Mouse (Mus musculus) T-cell, adult 66 days (primary cell): ENCODE results near the gene Atcay. TPM values are rescaled to one million over a fixed set of nuclear protein-coding genes. Genes with fewer than 3 reads are reported as not detected.

Experiments
- total RNA-seq, 2 experiments: library from RNA; stranded (reverse); gene quantifications; 3 replicates in 1 of 2; 4 replicates in 1 of 2; pipeline ENCODE4 v1.2.4; 2023

Gene Atcay
- total RNA-seq: 1 to 10 TPM; 1.4 to 2.7 TPM

DNA sequence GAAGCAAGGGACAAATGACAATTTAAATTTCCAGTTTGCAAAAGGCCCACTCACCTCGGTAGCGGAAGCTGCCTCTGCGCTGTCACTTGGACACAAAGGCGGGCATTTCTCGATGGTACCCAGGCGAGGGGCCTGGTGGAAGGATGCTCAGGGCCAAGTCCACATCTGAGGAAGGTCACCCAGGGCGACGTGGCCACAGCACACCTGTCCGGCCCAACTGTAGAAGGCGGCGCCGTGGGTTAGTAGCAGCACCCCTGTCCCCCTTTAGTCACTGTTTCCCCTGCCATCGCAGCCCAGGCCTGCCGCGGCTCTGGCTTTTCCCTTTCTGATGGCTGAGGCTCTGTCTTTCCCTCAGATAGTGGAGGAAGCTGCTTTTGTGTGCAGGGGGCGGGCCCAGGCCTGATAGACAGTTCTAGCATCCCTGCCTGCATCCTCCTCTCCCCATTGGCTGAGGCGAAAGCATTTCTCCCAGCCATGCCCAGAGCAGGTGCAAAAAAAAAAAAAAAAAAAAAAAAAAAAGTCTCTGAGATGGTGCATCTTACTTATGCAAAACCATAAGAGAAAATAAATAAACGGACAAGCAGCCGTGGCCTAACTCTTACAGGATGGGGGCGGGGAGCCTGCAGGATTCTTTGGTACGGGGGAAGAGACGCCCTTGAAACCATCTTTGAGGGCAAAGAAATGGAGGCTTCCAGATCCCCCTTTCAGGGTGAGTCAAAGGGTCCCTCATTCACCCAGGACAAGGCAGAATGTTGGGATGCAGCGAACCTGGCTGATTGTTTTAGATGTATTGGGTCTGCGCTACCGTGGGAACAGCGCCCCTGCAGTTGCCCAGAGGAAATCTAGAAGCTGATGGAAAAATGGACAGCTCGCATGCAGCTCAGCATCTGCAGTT, at the start of gene Atcay:
Gene Atcay (minus strand): TSS at position 396 of the 895 bp plus-strand sequence.

GRCm38 (mm10) chr10:81266211-81267105, 35.8 kb upstream of the Atcay start, which contains the start of the genes Mrpl54 and Apba3:
Mrpl54 (minus strand) TSS chr10:81266934.
Apba3 (plus strand) TSS chr10:81266960.

GRCm38 (mm10) chr10:81252424-81253419, 22.1 kb upstream of the Atcay start, which contains the start of gene Matk:
Matk (plus strand) TSS chr10:81252935.

GRCm38 (mm10) chr10:81232580-81233225, 2.1 kb upstream of the Atcay start, which contains the start of gene Zfr2:
Zfr2 (plus strand) TSS chr10:81233155.

GRCm38 (mm10) chr10:81201807-81202758, 28.6 kb downstream of the Atcay start, which contains the start of gene Nmrk2:
Nmrk2 (minus strand) TSS chr10:81202051.

GRCm38 (mm10) chr10:81183805-81184204, 46.8 kb downstream of the Atcay start, which contains the start of gene 4930442H23Rik:
4930442H23Rik (minus strand) TSS chr10:81183849.

GRCm38 (mm10) chr10:81182336-81183333, 48.0 kb downstream of the Atcay start, which contains the start of gene Dapk3:
Dapk3 (plus strand) TSS chr10:81183005.

GRCm38 (mm10) chr10:81176466-81177271, 54.0 kb downstream of the Atcay start, which contains the start of gene Eef2:
Eef2 (plus strand) TSS chr10:81176631.

GRCm38 (mm10) chr10:81167200-81168086, 63.2 kb downstream of the Atcay start, which contains the start of gene Pias4:
Pias4 (minus strand) TSS chr10:81167923.

Other genes with a start within 250 kb of the Atcay start
- not detected for gene Gng7, start 215.9 kb downstream of the Atcay start, total RNA-seq
- gene Diras1, start 205.2 kb downstream of the Atcay start, total RNA-seq: not detected
- gene Slc39a3, start 193.4 kb downstream of the Atcay start, total RNA-seq: 10 to 100 TPM; 18.7 to 21.2 TPM
- 10 to 100 TPM; 47.1 to 52.0 TPM for gene Sgta, start 170.7 kb downstream of the Atcay start, total RNA-seq
- 10 to 100 TPM in 1 of 2 experiments, 1 to 10 TPM in 1; 9.4 to 11.5 TPM for gene Thop1, start 160.8 kb downstream of the Atcay start, total RNA-seq
- not detected for gene Creb3l3, start 132.0 kb downstream of the Atcay start, total RNA-seq
- 100 to 1,000 TPM; 134 to 145 TPM for gene Map2k2, start 124.9 kb downstream of the Atcay start, total RNA-seq
- 10 to 100 TPM; 75.0 to 78.0 TPM for gene Zbtb7a, start 95.6 kb downstream of the Atcay start, total RNA-seq
- 10 to 100 TPM; 37.2 to 43.2 TPM for gene Pias4, start 62.9 kb downstream of the Atcay start, total RNA-seq
- 1,000 to 10,000 TPM; 2,301 to 2,484 TPM for gene Eef2, start 54.2 kb downstream of the Atcay start, total RNA-seq
- gene Dapk3, start 47.8 kb downstream of the Atcay start, total RNA-seq: 10 to 100 TPM; 62.4 to 62.6 TPM
- gene 4930442H23Rik, start 47.0 kb downstream of the Atcay start, total RNA-seq: not detected
- not detected for gene Nmrk2, start 28.8 kb downstream of the Atcay start, total RNA-seq
- gene Zfr2, start 2.3 kb upstream of the Atcay start, total RNA-seq: 1 to 10 TPM; 5.2 to 5.5 TPM
- gene Matk, start 22.1 kb upstream of the Atcay start, total RNA-seq: 10 to 100 TPM; 16.0 to 20.8 TPM
- gene Mrpl54, start 36.1 kb upstream of the Atcay start, total RNA-seq: 10 to 100 TPM; 78.6 to 84.0 TPM
- 10 to 100 TPM; 28.8 to 36.2 TPM for gene Apba3, start 36.1 kb upstream of the Atcay start, total RNA-seq
- gene Tjp3, start 60.7 kb upstream of the Atcay start, total RNA-seq: 1 to 10 TPM; 4.2 to 5.8 TPM
- 100 to 1,000 TPM; 104 to 118 TPM for gene Pip5k1c, start 62.1 kb upstream of the Atcay start, total RNA-seq
- 10 to 100 TPM; 48.1 to 49.9 TPM for gene Cactin, start 90.3 kb upstream of the Atcay start, total RNA-seq
- gene Tbxa2r, start 97.9 kb upstream of the Atcay start, total RNA-seq: 10 to 100 TPM; 30.0 to 30.7 TPM
- gene Gipc3, start 112.4 kb upstream of the Atcay start, total RNA-seq: not detected
- 10 to 100 TPM; 33.7 to 41.3 TPM for gene Hmg20b, start 119.6 kb upstream of the Atcay start, total RNA-seq
- gene Mfsd12, start 126.7 kb upstream of the Atcay start, total RNA-seq: 10 to 100 TPM in 1 of 2 experiments, 1 to 10 TPM in 1; 5.9 to 10.6 TPM
- gene 4930404N11Rik, start 135.0 kb upstream of the Atcay start, total RNA-seq: 10 to 100 TPM in 1 of 2 experiments, 1 to 10 TPM in 1; 8.0 to 10.6 TPM
- gene Fzr1, start 147.7 kb upstream of the Atcay start, total RNA-seq: 10 to 100 TPM; 32.5 to 38.5 TPM
- 10 to 100 TPM; 38.0 to 44.2 TPM for gene Dohh, start 153.6 kb upstream of the Atcay start, total RNA-seq
- 1 to 10 TPM; 3.3 to 5.8 TPM for gene Gm48551, start 153.6 kb upstream of the Atcay start, total RNA-seq
- 1 to 10 TPM; 6.1 to 6.4 TPM for gene Gm48552, start 158.2 kb upstream of the Atcay start, total RNA-seq
- 1 to 10 TPM; 3.6 to 6.8 TPM for gene Smim24, start 162.2 kb upstream of the Atcay start, total RNA-seq
- gene Nfic, start 224.8 kb upstream of the Atcay start, total RNA-seq: 10 to 100 TPM; 18.7 to 22.7 TPM